Mouse (Mus musculus) E14TG2a.4 (cell line): Measurements from ENCODE around the gene Gsg1.

Experiments
- H3K27me3 ChIP-seq: 2 replicates; pipeline ENCODE4 v1.6.1; 2014; ENCODE audit warnings: low read length, control low read depth; ENCODE audit not compliant: insufficient read depth
- H3K36me3 ChIP-seq: 2 replicates; pipeline ENCODE4 v1.6.1; 2014; ENCODE audit warnings: low read length, control low read depth; ENCODE audit not compliant: insufficient read depth
- H3K4me1 ChIP-seq: replicated peaks from 2 replicates; pipeline ENCODE4 v1.6.1; 2014; ENCODE audit warnings: low read depth, low read length, control low read depth
- H3K4me3 ChIP-seq: replicated peaks from 2 replicates; pipeline ENCODE4 v1.5.1; 2014; ENCODE audit warnings: mild to moderate bottlenecking, low read length
- H3K9me3 ChIP-seq: 2 replicates; pipeline ENCODE4 v1.6.1; 2014; ENCODE audit warnings: low read length, control low read depth
- CTCF ChIP-seq: conservative IDR thresholded peaks from 2 replicates; pipeline ENCODE4 v1.5.1; 2014; ENCODE audit warnings: low read length
- NANOG ChIP-seq: IDR thresholded peaks from 2 replicates; pipeline ENCODE4 v1.6.1; 2014; ENCODE audit warnings: borderline replicate concordance, low read length, mixed read lengths
- POU5F1 ChIP-seq: IDR thresholded peaks from 2 replicates; pipeline ENCODE4 v1.6.1; 2014; ENCODE audit warnings: low read length, borderline replicate concordance

Gene Gsg1

GRCm38 (mm10) chr6:135197446-135197845, 56.7 kb downstream of the Gsg1 start:
- peaks cover 35% of the 10 kb centered on the region for H3K4me1 ChIP-seq
- TF ChIP-seq NANOG (no peak), CTCF (no peak), POU5F1 (no peak)
- no peaks in the 10 kb centered on the region for H3K36me3 ChIP-seq
- H3K9me3 ChIP-seq = no peaks in the 10 kb centered on the region
- peaks cover 21% of the 10 kb centered on the region for H3K27me3 ChIP-seq
- peak overlapping the region; percentile 86 for H3K4me3 ChIP-seq

- peaks cover 21% of the 10 kb centered on the region for H3K27me3 ChIP-seq
- peaks cover 42% of the 10 kb centered on the region for H3K4me1 ChIP-seq
These were observed 57.4 kb downstream of the Gsg1 start for GRCm38 (mm10) chr6:135196707-135197106.

GRCm38 (mm10) chr6:135194907-135195306, 59.2 kb downstream of the Gsg1 start:
- TF ChIP-seq CTCF (no peak), POU5F1 (no peak), NANOG (no peak)

More at GRCm38 (mm10) chr6:135196707-135197106, 57.4 kb downstream of the Gsg1 start:
- no peak overlapping the region for H3K4me3 ChIP-seq
- H3K36me3 ChIP-seq = no peaks in the 10 kb centered on the region
- TF ChIP-seq CTCF (no peak), POU5F1 (no peak), NANOG (no peak)
- H3K9me3 ChIP-seq = no peaks in the 10 kb centered on the region

GRCm38 (mm10) chr6:135193733-135194132, 60.4 kb downstream of the Gsg1 start:
- TF ChIP-seq CTCF = no peak
- TF ChIP-seq NANOG = no peak
- TF ChIP-seq POU5F1 = no peak
- Histone ChIP-seq H3K36me3 (no peaks in the 10 kb centered on the region), H3K9me3 (no peaks in the 10 kb centered on the region), H3K4me3 (no peak overlapping the region), H3K27me3 (peaks cover 12% of the 10 kb centered on the region), H3K4me1 (peaks cover 55% of the 10 kb centered on the region)

More at GRCm38 (mm10) chr6:135194907-135195306, 59.2 kb downstream of the Gsg1 start:
- Histone ChIP-seq H3K4me3 (no peak overlapping the region), H3K9me3 (no peaks in the 10 kb centered on the region), H3K36me3 (no peaks in the 10 kb centered on the region), H3K4me1 (peaks cover 56% of the 10 kb centered on the region), H3K27me3 (peaks cover 18% of the 10 kb centered on the region)

- Histone ChIP-seq H3K36me3 (no peaks in the 10 kb centered on the region), H3K9me3 (no peaks in the 10 kb centered on the region), H3K27me3 (peaks cover 6% of the 10 kb centered on the region; the same call in 1 of the 2 replicates), H3K4me1 (peaks cover 50% of the 10 kb centered on the region), H3K4me3 (no peak overlapping the region)
- TF ChIP-seq POU5F1 (no peak), NANOG (no peak), CTCF (no peak)
These were observed 61.2 kb downstream of the Gsg1 start for GRCm38 (mm10) chr6:135192993-135193392.

- no peaks in the 10 kb centered on the region for H3K27me3 ChIP-seq
- no peak overlapping the region for H3K4me3 ChIP-seq
- TF ChIP-seq POU5F1 (no peak), CTCF (no peak), NANOG (no peak)
- peaks cover 45% of the 10 kb centered on the region for H3K4me1 ChIP-seq
- H3K36me3 ChIP-seq = no peaks in the 10 kb centered on the region
- H3K9me3 ChIP-seq = no peaks in the 10 kb centered on the region
These were observed 62.2 kb downstream of the Gsg1 start for GRCm38 (mm10) chr6:135191906-135192305.

- H3K4me3 ChIP-seq = no peak overlapping the region
- TF ChIP-seq POU5F1 (no peak), NANOG (no peak), CTCF (no peak)
- peaks cover 43% of the 10 kb centered on the region for H3K4me1 ChIP-seq
- no peaks in the 10 kb centered on the region for H3K36me3 ChIP-seq
- no peaks in the 10 kb centered on the region for H3K27me3 ChIP-seq
- H3K9me3 ChIP-seq = no peaks in the 10 kb centered on the region
These were observed 64.0 kb downstream of the Gsg1 start for GRCm38 (mm10) chr6:135190122-135190521.

GRCm38 (mm10) chr6:135188629-135189028, 65.5 kb downstream of the Gsg1 start:
- Histone ChIP-seq H3K9me3 (no peaks in the 10 kb centered on the region), H3K27me3 (no peaks in the 10 kb centered on the region), H3K4me3 (no peak overlapping the region), H3K36me3 (no peaks in the 10 kb centered on the region), H3K4me1 (peaks cover 33% of the 10 kb centered on the region)
- TF ChIP-seq CTCF = no peak
